Mouse (Mus musculus): ENCODE measurements at regions not wholly inside any gene's neighbourhood (a gene's known extent, or its start where the extent isn't known, plus 50 kb on each side); places are given as distances from the start of the nearest gene placed in this dataset.

GRCm38 (mm10) chr6:31201375-31201972 is 197.1 kb upstream of the Mkln1 start:
- no peak for DNase-seq

GRCm38 (mm10) chr6:31202594-31202993 is 195.9 kb upstream of the Mkln1 start:
- DNase-seq, result no peak

GRCm38 (mm10) chr6:31204434-31204833 is 194.1 kb upstream of the Mkln1 start:
- DNase-seq, result no peak

GRCm38 (mm10) chr6:31204839-31205238 is 193.7 kb upstream of the Mkln1 start:
- no peak for DNase-seq

- DNase-seq, result peak; percentile 56
These were observed 192.4 kb upstream of the Mkln1 start for GRCm38 (mm10) chr6:31206106-31206505.

- no peak for DNase-seq
These were observed 191.3 kb upstream of the Mkln1 start for GRCm38 (mm10) chr6:31207231-31207630.

- peak; percentile 59 for DNase-seq
These were observed 190.3 kb upstream of the Mkln1 start for GRCm38 (mm10) chr6:31208224-31208623.

- no peak for DNase-seq
These were observed 189.0 kb upstream of the Mkln1 start for GRCm38 (mm10) chr6:31209411-31210139.

- no peak for DNase-seq
These were observed 188.3 kb upstream of the Mkln1 start for GRCm38 (mm10) chr6:31210209-31210714.

GRCm38 (mm10) chr6:31211091-31211490 is 187.4 kb upstream of the Mkln1 start:
- DNase-seq, result no peak

GRCm38 (mm10) chr6:31211616-31212015 is 186.9 kb upstream of the Mkln1 start:
- no peak for DNase-seq

GRCm38 (mm10) chr6:31212080-31212479 is 186.5 kb upstream of the Mkln1 start:
- DNase-seq, result no peak

- DNase-seq, result no peak
These were observed 185.8 kb upstream of the Mkln1 start for GRCm38 (mm10) chr6:31212694-31213093.

GRCm38 (mm10) chr6:31213161-31213560 is 185.4 kb upstream of the Mkln1 start:
- no peak for DNase-seq

- DNase-seq, result no peak
These were observed 182.9 kb upstream of the Mkln1 start for GRCm38 (mm10) chr6:31215661-31216060.

- DNase-seq, result peak; percentile 98
These were observed 182.1 kb upstream of the Mkln1 start for GRCm38 (mm10) chr6:31216206-31217059.

- DNase-seq, result peak; percentile 70
These were observed 181.4 kb upstream of the Mkln1 start for GRCm38 (mm10) chr6:31217060-31217541.

GRCm38 (mm10) chr6:31217641-31218138 is 180.8 kb upstream of the Mkln1 start:
- peak; percentile 87 for DNase-seq

- DNase-seq, result peak; percentile 92
These were observed 180.3 kb upstream of the Mkln1 start for GRCm38 (mm10) chr6:31218139-31218750.

GRCm38 (mm10) chr6:31218880-31219279 is 179.7 kb upstream of the Mkln1 start:
- DNase-seq, result no peak

- DNase-seq, result no peak
These were observed 178.8 kb upstream of the Mkln1 start for GRCm38 (mm10) chr6:31219736-31220135.

- DNase-seq, result peak; percentile 81
These were observed 178.2 kb upstream of the Mkln1 start for GRCm38 (mm10) chr6:31220184-31220931.

Measured in lung, postnatal 36 days (tissue).